Mouse (Mus musculus): ENCODE results near the gene Lypd8. TPM values are rescaled to one million over a fixed set of nuclear protein-coding genes. Genes with fewer than 3 reads are reported as not detected.
"Not testable (repeated sequence)": the region's sequence is repeated elsewhere in the genome, so short reads cannot be mapped to it uniquely, and the experiment has no call there.

Gene Lypd8
- polyA plus RNA-seq, 1 experiment from 2014 or later: not detected

- Histone ChIP-seq H3K27ac (no peak overlapping the region), H3K27me3 (no peaks in the 10 kb centered on the region), H3K9ac (no peak overlapping the region), H3K4me2 (no peak overlapping the region), H3K36me3 (replicated peaks) (0 out of 2 replicates have a peak, but pooled peaks cover 3% of the 10 kb centered on the region), H3K4me1 (no peaks in the 10 kb centered on the region), H3K4me3 (replicated peaks) (no peak overlapping the region), H3K9me3 (peaks cover 4% of the 10 kb centered on the region; the same call in 1 of the 2 replicates)
- WGBS: 88% methylated on average over 3 of the region's 3 CpGs
- ATAC-seq (ENCODE audit: low FRiP score): no peak
Measured at GRCm38 (mm10) chr11:58354927-58355326, 23.9 kb upstream of the Lypd8 start.

GRCm38 (mm10) chr11:58357042-58357441 lies 21.8 kb upstream of the Lypd8 start:
- no peak overlapping the region for H3K4me3 ChIP-seq (replicated peaks)
- ATAC-seq (ENCODE audit: low FRiP score): no peak
- H3K4me2 ChIP-seq: no peak overlapping the region
- H3K36me3 ChIP-seq (replicated peaks): no peaks in the 10 kb centered on the region
- no peak overlapping the region for H3K27ac ChIP-seq
- H3K4me1 ChIP-seq: no peaks in the 10 kb centered on the region
- H3K27me3 ChIP-seq: no peaks in the 10 kb centered on the region
- H3K9me3 ChIP-seq: no peaks in the 10 kb centered on the region
- 92% methylated on average over 3 of the region's 3 CpGs for WGBS
- H3K9ac ChIP-seq: no peak overlapping the region

GRCm38 (mm10) chr11:58357844-58358534 lies 20.9 kb upstream of the Lypd8 start:
- no peak for ATAC-seq (ENCODE audit: low FRiP score)
- H3K27me3 ChIP-seq: no peaks in the 10 kb centered on the region
- H3K9me3 ChIP-seq: no peaks in the 10 kb centered on the region
- H3K4me2 ChIP-seq: no peak overlapping the region
- H3K36me3 ChIP-seq (replicated peaks): no peaks in the 10 kb centered on the region
- no peak overlapping the region for H3K4me3 ChIP-seq (replicated peaks)
- no peak overlapping the region for H3K27ac ChIP-seq
- 92% methylated on average over 6 of the region's 6 CpGs for WGBS
- H3K9ac ChIP-seq: no peak overlapping the region
- no peaks in the 10 kb centered on the region for H3K4me1 ChIP-seq

GRCm38 (mm10) chr11:58362562-58362961 lies 16.3 kb upstream of the Lypd8 start:
- not testable (repeated sequence) for H3K4me2 ChIP-seq; ATAC-seq (ENCODE audit: low FRiP score); H3K9me3 ChIP-seq; H3K36me3 ChIP-seq (replicated peaks); H3K27me3 ChIP-seq; H3K4me1 ChIP-seq; H3K27ac ChIP-seq; H3K4me3 ChIP-seq (replicated peaks); H3K9ac ChIP-seq
- no CpG with 5 or more reads among the region's 6 CpGs for WGBS

- no peak overlapping the region for H3K27ac ChIP-seq
- no peak overlapping the region for H3K4me2 ChIP-seq
- no peak overlapping the region for H3K9ac ChIP-seq
- no peaks in the 10 kb centered on the region for H3K27me3 ChIP-seq
- H3K9me3 ChIP-seq: no peaks in the 10 kb centered on the region
- H3K4me3 ChIP-seq (replicated peaks): no peak overlapping the region
- ATAC-seq (ENCODE audit: low FRiP score): no peak
- H3K36me3 ChIP-seq (replicated peaks): no peaks in the 10 kb centered on the region
- WGBS: 71% methylated on average over 3 of the region's 3 CpGs
- no peaks in the 10 kb centered on the region for H3K4me1 ChIP-seq
Measured at GRCm38 (mm10) chr11:58364454-58364853, 14.4 kb upstream of the Lypd8 start.

GRCm38 (mm10) chr11:58366191-58366590 lies 12.7 kb upstream of the Lypd8 start:
- not testable (repeated sequence) for H3K4me3 ChIP-seq (replicated peaks); ATAC-seq (ENCODE audit: low FRiP score); H3K9ac ChIP-seq; H3K27me3 ChIP-seq; H3K27ac ChIP-seq; H3K9me3 ChIP-seq; H3K4me2 ChIP-seq; H3K4me1 ChIP-seq; H3K36me3 ChIP-seq (replicated peaks)
- no CpG with 5 or more reads among the region's 6 CpGs for WGBS

GRCm38 (mm10) chr11:58377273-58377672 lies 1.6 kb upstream of the Lypd8 start:
- Histone ChIP-seq H3K27me3 (no peaks in the 10 kb centered on the region), H3K4me3 (replicated peaks) (no peak overlapping the region), H3K27ac (no peak overlapping the region), H3K36me3 (replicated peaks) (no peaks in the 10 kb centered on the region), H3K9ac (no peak overlapping the region), H3K4me2 (no peak overlapping the region), H3K4me1 (no peaks in the 10 kb centered on the region), H3K9me3 (no peaks in the 10 kb centered on the region)
- WGBS: 87% methylated on average over 2 of the region's 2 CpGs
- no peak for ATAC-seq (ENCODE audit: low FRiP score)

- no peak overlapping the region for H3K27ac ChIP-seq
- no peak overlapping the region for H3K9ac ChIP-seq
- ATAC-seq (ENCODE audit: low FRiP score): no peak
- 71% methylated on average over 1 of the region's 1 CpGs for WGBS
- H3K27me3 ChIP-seq: no peaks in the 10 kb centered on the region
- H3K9me3 ChIP-seq: no peaks in the 10 kb centered on the region
- H3K4me3 ChIP-seq (replicated peaks): no peak overlapping the region
- H3K36me3 ChIP-seq (replicated peaks): no peaks in the 10 kb centered on the region
- H3K4me1 ChIP-seq: no peaks in the 10 kb centered on the region
- H3K4me2 ChIP-seq: no peak overlapping the region
Measured at GRCm38 (mm10) chr11:58377686-58378085, 1.2 kb upstream of the Lypd8 start.

- Histone ChIP-seq H3K4me1 (no peaks in the 10 kb centered on the region), H3K4me3 (replicated peaks) (no peak overlapping the region), H3K27ac (no peak overlapping the region), H3K9me3 (no peaks in the 10 kb centered on the region), H3K9ac (no peak overlapping the region), H3K36me3 (replicated peaks) (no peaks in the 10 kb centered on the region), H3K4me2 (no peak overlapping the region), H3K27me3 (no peaks in the 10 kb centered on the region)
- 91% methylated on average over 1 of the region's 1 CpGs for WGBS
- no peak for ATAC-seq (ENCODE audit: low FRiP score)
Measured at GRCm38 (mm10) chr11:58379516-58379915, 673 bp downstream of the Lypd8 start.

- H3K27me3 ChIP-seq: no peaks in the 10 kb centered on the region
- ATAC-seq (ENCODE audit: low FRiP score): no peak
- H3K9ac ChIP-seq: no peak overlapping the region
- no peaks in the 10 kb centered on the region for H3K4me1 ChIP-seq
- H3K4me2 ChIP-seq: no peak overlapping the region
- 94% methylated on average over 6 of the region's 6 CpGs for WGBS
- no peak overlapping the region for H3K4me3 ChIP-seq (replicated peaks)
- H3K36me3 ChIP-seq (replicated peaks): no peaks in the 10 kb centered on the region
- no peaks in the 10 kb centered on the region for H3K9me3 ChIP-seq
- no peak overlapping the region for H3K27ac ChIP-seq
Measured at GRCm38 (mm10) chr11:58382471-58382870, 3.6 kb downstream of the Lypd8 start.

- Histone ChIP-seq H3K9ac (no peak overlapping the region), H3K4me3 (replicated peaks) (no peak overlapping the region), H3K36me3 (replicated peaks) (no peaks in the 10 kb centered on the region), H3K27ac (peak overlapping the region; percentile 62; the same call in 1 of the 2 replicates), H3K4me2 (no peak overlapping the region), H3K9me3 (no peaks in the 10 kb centered on the region), H3K4me1 (peaks cover 24% of the 10 kb centered on the region), H3K27me3 (no peaks in the 10 kb centered on the region)
- peak; percentile 91 for ATAC-seq (ENCODE audit: low FRiP score)
- 37% methylated on average over 6 of the region's 6 CpGs for WGBS
Measured at GRCm38 (mm10) chr11:58399985-58400645, 21.3 kb downstream of the Lypd8 start.

- Histone ChIP-seq H3K4me2 (no peak overlapping the region), H3K9me3 (no peaks in the 10 kb centered on the region), H3K27me3 (no peaks in the 10 kb centered on the region), H3K9ac (no peak overlapping the region), H3K4me3 (replicated peaks) (no peak overlapping the region), H3K27ac (peak overlapping the region; percentile 62), H3K4me1 (peaks cover 24% of the 10 kb centered on the region), H3K36me3 (replicated peaks) (no peaks in the 10 kb centered on the region)
- 38% methylated on average over 5 of the region's 5 CpGs for WGBS
- ATAC-seq (ENCODE audit: low FRiP score): peak; percentile 69; the same call in 1 of the 2 replicates
Measured at GRCm38 (mm10) chr11:58400655-58401054, 21.8 kb downstream of the Lypd8 start.

GRCm38 (mm10) chr11:58408066-58408465 lies 29.2 kb downstream of the Lypd8 start:
- Histone ChIP-seq H3K4me2 (no peak overlapping the region), H3K9me3 (no peaks in the 10 kb centered on the region), H3K27me3 (no peaks in the 10 kb centered on the region), H3K9ac (no peak overlapping the region), H3K4me3 (replicated peaks) (no peak overlapping the region), H3K27ac (no peak overlapping the region), H3K36me3 (replicated peaks) (no peaks in the 10 kb centered on the region), H3K4me1 (no peaks in the 10 kb centered on the region)
- 76% methylated on average over 3 of the region's 3 CpGs for WGBS
- no peak for ATAC-seq (ENCODE audit: low FRiP score)

Data from forebrain, embryonic 12.5 days (tissue).